Mouse (Mus musculus) kidney, postnatal 36 days (tissue): ENCODE data around the gene Dgkg.

ENCODE experiments used
- DNase-seq, 2 experiments: peaks; one replicate each; pipeline ENCODE4 v3.0.0; 2021 to 2022; ENCODE audit warnings: mixed read lengths in 2 of 2

Dgkg gene

DNA sequence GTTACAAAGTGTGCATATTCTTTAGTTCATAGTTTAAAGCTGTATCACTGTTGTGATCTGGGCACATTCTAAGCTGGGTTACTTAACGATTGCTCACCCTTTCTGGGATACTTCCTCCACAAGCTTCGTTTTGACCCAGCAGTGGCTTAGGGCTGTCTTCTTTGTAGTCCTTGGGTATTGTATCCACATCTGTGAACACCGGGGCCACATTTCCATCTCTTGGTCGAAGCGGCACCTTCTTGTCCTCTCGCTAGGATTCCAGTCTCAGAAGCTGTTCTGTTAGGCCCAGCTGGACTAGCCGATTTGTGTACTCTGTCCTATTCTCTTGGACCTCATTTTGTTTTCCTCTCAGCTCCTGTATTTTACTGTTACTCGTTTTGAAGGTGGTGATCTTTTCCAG lies 13.6 kb downstream of the Dgkg start:
- no peak for DNase-seq

DNA sequence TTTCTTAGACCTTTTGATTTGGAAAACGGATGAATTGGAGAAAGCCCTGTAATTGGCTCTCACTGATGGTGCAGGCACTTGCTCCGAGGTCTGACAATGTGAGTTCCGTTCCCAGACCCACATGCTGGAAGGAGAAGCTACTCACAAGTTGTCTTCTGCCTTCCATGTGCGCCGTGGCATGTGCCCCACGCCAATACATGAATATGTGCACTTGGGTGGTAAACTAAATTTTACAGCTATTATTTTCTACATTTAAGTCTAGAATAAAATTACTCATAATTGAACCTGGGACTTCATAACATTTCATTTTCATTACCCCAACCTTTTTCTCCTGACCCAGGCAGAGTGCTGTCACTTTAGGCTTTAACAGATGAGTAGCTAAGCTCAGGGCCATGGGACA lies 14.1 kb downstream of the Dgkg start:
- DNase-seq: no peak

DNA sequence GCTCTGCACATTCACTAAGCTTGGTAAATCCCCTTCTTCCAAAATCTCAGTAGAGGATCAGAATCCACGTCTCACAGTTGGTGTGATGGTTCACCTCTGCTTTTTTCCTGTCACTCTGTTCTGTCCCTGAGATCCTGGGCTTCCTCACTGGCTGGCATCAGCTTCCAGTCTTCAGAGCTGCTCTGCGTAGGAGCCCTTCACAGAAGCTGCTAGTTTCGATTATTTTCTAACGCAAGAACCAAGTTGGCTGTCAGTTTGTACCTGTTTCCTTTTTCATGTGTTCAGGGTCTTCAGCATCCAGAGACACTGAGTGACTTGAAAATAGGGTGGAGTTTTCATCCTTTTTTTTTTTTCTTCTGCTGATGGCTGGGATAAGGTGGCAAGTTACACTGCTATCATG lies 15.0 kb downstream of the Dgkg start:
- DNase-seq: no peak

DNA sequence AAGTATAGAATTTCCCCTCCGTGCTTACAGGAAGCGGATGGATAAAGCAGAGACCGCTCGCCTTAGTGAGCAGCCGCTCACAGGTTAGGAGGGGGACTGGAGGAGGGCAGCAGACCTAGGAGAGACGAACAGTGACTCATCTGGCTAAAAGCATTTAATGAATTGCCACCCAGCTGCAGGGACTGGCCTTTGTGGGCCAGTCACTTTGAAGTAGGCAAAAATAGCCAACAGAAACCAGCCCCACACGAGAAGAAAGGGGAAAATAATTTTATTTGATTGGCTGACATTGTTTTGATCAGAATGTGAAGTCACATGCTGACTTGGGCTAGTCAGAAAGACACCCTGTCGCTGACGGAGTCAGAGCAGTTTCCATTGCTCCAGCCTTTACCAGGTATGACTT lies 15.4 kb downstream of the Dgkg start:
- no peak for DNase-seq

DNA sequence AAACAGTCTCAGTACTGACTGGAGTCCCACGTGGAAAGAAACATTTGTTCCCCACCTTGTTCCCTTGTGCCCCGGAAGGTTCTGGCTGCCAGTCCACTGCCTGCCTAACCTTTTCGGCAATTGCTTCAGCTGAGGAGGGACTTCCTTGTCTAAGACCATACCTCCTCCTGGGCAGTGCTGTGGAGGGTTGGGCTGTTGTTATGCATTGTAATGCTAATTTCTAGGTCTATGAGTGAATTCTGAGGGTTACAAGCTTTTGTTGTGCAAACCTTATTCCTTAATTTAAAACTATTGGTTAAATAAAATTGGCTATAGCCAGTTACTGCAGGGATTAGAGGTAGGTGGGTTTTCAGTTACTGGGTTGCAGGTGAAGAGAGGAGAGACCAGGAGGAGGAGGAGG lies 19.7 kb downstream of the Dgkg start:
- no peak for DNase-seq

DNA sequence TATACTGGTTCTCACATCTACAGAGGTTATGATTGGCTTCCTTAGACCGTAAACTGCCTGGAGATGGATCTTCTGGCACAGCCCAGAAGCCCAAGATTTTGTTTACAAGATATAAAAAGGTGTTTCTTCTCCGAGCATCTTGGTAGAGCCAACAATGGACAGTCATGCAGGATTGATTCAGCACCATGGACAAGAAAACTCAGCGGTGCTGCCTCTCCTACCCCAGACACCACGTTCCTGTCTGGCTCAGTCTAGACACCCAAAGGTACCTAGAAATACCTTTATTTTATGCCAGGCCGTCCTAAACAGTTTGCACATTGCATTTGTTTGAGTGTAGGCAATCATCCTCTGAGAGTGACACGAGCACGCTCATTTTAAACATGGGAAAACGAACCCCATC lies 21.3 kb downstream of the Dgkg start:
- DNase-seq: no peak

DNA sequence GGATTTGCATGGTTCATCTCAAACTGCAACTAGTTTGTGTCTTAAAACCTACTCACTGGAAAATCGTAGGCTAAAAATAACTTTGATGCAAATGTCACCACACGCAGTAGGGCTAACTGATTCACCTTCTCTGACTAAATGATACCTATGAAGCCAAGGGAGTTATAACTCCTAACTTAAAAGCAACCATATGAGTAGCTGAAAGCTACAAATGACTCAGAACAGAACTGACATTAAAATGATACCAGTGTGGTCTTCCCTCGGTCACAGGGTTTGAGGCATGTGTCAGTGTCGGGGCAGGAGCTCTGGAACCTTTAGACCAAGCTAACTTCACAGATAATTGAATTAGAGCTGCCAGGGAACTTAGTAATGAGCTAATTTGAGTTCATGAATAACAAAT lies 24.0 kb downstream of the Dgkg start:
- DNase-seq: no peak

DNA sequence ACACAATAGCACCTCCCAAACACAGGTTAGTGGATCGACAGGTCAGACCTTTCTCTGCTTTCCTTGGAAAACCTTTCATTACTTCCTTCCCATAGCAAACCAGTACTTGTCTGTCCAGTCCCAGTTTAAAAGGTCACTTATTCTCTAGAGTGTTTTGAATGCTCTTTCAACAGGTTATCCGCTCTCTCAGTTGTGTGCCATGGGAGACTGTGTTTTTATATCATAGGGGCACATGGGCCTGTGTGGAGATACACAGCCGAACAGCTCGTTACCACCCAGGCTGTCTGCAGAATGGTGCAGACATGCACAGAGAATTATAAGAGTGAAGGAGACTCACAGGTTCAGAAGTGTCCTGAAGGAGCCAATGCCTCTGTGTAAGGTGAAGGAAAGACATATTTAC lies 26.7 kb downstream of the Dgkg start:
- DNase-seq: no peak

DNA sequence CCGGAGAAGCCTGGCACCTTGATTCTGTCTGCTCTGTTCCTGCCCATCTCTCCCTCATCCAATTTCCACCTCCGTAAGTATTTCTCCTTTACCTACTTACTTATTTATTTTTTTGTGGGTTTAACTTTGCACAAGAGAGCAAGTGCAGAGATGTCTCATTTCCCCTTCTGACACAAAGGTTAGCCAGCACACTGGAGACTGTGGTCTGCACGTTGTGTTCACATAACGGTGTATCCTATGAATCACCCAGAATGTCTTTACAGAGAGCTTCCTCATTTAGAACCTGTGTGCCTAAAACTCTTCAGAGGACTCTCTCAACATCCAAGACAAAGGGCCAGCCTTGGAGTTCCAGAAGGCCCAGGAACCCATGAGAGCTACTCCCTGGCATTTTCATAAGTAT lies 27.1 kb downstream of the Dgkg start:
- DNase-seq: no peak

DNA sequence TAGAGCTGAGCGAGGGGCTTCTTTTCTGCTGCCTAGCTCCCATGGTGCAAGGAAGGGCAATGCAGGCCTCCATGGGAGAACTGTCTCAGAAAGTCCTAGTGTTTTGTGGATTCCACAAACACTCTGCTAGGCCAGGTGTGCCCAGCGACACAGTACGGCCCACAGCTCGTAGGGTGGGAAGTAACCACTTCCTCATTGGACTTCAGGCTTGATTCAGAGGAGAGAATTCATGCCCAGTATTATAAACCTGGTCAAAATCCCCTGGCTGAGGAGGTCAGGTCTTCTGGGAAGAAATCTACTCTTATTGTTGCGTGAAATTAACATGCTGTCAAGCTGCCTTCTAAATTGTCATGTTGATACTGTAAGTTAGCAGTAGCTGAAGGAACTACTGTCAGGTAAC lies 31.0 kb downstream of the Dgkg start:
- DNase-seq: no peak

DNA sequence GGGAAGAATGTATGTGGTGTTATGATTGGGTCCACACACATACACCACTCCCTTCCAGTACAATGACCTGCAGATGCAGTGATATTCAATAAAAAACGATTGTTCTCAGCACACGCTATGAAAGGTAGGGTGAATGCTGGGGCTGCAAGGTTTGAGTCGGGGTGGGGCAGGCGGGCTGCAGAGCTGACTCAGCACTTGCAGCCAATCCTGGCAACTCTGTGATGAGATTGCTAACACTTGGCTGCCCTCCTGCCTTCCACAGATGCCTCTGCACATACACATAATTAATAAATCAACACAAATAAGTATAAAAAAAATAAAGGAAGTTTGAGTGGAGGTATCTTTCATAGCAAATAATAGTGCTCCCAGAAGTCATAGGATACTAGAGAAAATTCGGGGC lies 31.6 kb downstream of the Dgkg start:
- no peak for DNase-seq

DNA sequence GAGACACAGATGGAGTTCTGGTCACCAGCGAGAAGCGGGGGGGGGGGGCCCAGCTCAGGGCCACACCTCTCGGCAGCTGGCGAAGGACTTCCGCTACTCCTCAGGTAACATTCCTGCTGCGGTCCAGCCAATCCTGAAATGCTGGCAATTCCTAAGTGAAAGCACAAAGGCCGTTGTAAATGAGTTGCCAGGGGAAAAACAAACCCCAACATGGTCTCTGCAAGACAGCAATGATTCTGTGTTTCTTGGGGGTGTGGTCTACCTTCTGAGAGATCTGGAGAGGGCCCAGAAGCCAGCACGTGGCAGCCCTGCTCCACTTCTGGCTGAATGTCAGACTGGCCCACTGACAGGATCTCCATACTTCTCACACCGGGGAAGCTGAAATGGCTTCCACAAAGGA lies 34.7 kb downstream of the Dgkg start:
- peak; percentile 77 for DNase-seq

DNA sequence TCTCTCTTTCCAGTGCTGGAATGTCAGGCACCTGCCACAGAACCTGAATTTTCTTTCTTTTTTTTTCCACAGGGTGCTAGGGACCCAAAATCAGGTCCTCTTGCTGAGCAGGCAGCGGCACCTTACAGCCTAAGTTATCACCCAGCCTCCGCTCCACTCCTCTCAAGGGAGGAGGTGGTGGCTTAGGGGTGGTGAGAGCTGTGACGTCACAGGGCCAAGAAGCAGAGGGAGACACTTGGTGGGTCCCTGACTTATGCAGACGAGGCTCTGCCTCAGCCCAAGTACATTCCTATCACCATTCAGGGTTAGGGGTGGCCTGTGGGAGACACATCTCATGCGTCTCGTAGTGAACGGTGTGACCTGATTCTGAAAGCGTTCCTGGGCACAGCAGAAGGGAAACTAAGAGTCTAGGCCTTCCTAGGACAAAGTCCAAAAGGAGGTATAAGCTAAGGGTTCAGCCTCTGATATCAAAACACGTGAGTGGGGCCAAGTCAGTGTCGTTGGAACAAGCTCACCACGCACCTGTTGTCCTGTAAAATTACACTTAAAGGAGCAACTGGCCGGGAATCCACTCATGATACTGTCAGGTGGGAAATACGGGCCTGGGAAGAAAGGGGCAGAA lies 35.6 kb downstream of the Dgkg start:
- DNase-seq: peak in 1 of 2 experiments; percentile 9

DNA sequence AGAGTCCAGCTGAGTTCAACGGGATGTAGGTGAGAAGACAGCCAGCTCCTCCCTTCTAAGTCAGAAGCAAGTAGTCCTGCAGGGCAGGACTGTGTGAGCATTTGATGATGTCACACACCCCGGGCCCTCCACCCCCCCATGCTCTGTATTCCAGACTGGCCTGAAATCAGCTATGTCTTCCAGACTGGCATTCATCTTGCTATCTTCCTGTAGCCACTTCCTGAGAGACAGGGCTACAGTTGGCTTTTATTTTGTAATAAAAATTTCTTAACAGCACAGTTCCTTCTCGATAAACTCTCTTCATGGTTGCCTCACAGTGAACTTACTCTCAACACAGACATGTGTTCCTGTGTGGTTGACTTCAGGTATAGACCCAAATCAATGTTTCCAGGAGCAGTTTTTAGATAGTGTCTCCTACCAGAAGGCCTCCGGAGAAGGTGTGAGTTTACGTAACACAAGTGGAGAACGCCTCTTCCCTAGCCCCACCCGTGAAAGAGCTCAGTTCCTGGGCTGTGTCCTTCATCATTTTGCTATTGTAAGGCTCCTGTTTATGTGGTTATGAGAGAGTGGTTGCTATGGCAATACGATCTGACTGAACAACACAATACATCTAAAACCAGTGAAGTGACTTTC lies 38.5 kb downstream of the Dgkg start:
- no peak for DNase-seq

DNA sequence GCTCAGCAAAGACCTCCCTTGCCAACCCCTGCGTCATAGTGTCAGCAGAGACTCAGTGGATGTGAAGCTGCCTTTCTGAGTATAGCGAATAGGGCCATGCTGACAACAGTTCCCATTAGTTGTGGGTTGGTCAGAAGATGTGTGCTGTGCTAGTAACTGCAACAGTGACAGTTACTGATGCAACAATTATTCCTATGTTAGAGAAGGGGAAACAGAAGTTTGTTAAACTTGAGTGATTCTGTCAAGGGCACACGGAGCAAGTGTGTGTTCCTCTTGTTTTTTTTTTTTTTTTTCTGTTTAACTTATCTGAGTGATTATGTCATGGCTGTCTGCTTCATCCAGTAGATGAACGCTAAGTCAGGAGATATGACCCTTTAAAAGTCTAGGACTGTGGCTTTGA lies 41.2 kb downstream of the Dgkg start:
- DNase-seq: no peak

DNA sequence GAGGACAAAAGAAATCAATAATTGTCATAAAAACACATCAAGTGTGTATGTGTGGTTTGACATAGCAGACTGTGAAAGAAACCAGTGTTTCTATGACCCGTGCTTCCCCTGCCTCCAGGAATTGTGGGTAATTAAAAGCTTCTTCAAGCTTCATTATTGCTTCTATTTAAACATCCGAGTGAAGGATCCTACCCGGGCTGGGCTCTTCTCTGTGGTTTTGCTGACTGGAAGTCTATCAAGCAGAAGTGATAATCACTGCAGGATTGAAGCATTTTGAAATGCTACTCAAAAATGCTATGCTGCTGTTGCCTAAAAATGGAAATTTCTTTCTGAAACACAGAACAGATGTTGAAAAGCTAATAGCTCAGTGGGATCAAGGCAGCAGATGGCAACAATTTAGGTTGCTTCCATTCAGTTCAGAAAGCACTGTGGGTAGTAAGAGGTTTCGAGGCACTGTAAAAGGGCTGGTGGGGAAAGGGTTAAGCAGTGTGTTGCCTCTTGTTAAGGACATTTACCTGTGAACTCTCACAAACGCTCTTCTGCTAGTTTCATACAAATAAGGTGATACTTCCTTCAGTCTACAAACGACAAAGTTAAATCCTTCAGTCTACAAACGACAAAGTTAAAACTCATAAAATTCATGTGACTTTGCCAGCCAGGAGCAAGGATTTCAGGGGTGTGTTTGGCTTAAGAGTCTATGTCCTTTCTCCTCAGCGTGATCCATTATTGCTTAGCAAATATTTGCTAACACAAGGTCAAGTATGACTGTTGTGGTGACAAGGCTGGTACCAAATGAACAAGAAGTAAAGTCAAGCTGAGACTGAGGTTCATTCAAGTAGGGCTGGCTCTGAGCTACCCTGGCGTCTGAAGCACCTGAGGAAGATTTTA lies 43.6 kb downstream of the Dgkg start:
- DNase-seq: no peak

DNA sequence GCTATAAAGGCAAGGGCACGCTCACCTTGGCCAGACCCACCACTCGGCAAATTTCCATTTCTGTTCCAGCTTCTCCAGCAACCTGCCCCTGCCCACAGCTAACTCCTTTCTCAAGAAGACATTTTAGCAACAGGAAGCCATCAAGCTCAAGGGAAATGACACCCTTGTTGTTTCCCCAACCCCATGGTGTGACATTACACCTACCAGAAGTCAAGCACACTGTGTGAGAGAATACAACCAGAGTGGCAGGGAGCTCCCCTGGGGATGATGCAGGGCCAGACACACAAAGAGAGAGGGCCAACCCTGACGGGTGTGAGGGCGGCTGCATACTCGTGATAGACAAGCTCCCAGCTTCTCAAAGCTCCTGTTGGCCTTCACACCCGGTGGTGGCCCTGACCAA lies 49.0 kb downstream of the Dgkg start:
- DNase-seq: no peak

DNA sequence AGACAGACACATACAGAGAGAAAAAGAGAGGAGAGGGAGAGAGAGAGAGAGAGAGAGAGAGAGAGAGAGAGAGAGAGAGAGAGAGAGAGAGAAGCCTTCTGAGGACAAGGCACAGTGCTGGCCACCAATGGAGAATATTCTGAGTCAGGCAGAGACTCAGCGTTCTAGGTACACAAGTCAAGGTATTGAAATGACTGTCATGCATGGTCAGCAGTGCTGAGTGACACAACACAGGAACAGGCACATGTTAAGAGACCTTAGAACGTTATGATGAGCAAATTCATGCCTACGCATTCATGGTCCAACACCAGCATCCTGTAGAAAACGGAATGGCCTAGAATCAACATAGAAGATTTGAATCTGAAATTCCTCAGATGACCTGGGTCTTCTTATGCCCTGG lies 50.0 kb downstream of the Dgkg start:
- no peak for DNase-seq

DNA sequence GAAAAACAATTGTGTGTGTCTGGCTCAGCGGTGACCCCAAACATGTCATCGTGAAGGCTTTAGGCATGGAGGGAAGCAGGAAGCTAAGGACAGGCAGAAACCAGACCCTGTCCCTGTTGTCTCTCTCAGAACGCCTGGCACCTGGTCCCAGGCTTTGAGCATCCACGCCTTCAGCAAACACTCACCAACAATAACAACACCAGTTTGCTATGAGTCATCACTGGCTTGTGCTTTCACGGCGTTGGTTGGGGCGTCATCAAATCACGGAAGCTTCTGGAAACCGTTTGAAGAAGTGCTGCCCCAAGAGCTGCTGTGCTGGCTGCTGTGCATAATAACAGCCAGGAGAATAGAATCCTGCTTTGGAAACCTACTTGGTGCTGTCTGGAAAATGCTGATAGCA lies 54.6 kb downstream of the Dgkg start:
- DNase-seq: no peak

DNA sequence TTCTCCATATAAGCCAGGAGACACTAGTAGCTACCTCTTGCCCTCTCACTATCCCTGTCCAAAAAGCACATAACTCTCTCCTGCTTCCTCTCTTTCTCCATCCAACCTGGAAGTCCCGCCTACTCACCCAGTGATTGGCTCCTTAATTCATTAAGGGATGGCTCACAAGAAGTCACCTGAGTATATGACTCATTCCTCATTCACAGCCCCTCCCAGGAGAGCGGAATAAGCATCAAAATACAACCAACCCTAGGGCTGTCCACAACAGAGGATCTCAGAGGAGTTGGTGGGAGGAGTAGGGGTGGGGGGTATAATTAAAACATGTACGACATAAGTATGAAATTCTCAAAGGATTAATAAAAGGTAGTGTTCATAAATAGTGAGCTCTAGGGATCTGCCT lies 55.3 kb downstream of the Dgkg start:
- no peak for DNase-seq

DNA sequence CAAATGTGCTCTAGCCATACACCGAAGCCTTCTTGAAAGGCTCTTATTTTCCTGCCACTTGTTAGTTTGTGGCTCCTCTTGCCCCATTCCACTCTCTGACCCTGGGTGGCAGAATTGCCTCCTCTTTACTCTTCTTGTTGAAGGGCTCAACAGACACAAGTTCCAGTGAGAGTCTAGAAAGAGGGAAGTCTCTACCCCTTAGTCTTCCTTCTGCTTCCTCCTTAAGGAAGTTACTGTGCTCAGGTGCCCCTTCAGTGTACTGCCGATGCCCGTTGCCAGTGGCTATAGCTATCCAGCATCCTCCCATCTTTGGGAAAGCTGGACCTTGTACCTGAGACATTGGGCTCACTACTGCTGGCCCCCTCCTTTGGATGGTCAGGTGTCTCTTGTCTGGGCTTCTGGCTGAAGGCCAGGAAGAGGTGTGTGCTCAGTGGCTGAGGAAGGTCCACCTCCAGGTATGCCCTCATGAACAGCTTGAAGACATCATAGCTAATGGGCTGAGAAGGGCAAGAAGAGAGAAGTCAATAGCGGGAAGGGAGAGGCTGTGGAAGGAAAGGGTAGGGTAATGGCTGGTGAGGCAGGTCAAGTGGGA lies 56.8 kb downstream of the Dgkg start:
- DNase-seq: peak; percentile 16 to 51

DNA sequence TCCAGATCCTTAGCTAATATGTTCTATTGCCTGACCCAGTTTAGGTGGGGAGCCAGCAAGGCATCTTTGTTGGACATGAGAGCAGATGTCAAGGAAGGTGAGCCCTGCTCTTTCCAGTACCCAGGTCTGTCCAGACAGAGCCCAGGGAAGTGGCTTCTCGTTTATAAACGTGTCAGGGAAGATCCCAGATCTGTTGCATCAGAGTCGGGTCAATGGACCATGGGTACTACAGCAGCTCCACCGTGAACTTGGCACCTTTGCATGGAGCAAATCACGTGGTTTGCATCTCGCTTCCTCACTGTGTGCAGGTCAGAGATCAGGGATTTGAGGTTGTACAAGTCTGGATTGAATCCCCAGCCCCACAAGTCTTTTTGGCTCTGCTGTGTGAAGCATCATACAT lies 58.3 kb downstream of the Dgkg start:
- peak; percentile 75 to 82 for DNase-seq

DNA sequence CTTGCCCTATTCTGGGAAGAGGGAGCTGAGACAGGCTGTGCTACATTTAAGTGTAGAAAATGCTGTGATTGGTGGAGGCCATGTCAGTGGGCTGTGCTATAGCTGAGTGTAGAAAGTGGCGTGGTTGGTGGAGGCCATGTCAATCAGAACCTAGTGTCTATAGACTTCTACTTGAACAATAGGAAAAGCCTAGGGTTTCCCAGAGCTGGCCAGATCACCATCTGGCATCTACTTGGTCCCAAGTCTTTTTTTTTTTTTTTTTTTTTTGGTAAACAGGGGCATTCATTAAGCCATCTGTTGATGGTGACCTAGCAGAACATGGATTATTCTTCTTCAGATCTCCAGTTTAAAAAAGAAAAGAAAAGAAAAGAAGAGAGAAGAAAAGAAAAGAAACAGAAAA lies 60.6 kb downstream of the Dgkg start:
- DNase-seq: no peak

DNA sequence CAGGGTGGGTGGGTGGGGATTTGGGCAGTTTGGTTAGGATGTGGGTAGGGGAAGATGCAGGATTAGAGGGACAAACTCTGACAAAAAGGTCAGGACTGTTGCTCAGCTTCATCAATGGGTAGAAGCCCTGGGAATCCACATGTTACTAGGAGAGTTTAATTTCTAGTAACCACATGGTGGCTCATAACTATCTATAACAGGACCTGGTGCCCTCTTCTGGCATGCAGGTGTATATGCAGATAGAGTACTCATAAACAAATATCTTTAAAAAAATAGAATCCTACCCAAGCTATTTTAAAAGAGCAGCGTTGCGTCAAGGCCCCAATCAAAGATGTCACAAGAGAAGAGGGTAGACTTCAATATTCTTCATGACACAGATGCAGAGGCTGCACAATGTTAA lies 63.1 kb downstream of the Dgkg start:
- DNase-seq: peak; percentile 31 to 48
